Mouse (Mus musculus): ENCODE data around the gene Twf2. TPM values are rescaled to one million over a fixed set of nuclear protein-coding genes. Genes with fewer than 3 reads are reported as not detected.

Twf2 gene
- total RNA-seq, 2 experiments from 2014 or later = 68.8 to 69.3 TPM

DNA sequence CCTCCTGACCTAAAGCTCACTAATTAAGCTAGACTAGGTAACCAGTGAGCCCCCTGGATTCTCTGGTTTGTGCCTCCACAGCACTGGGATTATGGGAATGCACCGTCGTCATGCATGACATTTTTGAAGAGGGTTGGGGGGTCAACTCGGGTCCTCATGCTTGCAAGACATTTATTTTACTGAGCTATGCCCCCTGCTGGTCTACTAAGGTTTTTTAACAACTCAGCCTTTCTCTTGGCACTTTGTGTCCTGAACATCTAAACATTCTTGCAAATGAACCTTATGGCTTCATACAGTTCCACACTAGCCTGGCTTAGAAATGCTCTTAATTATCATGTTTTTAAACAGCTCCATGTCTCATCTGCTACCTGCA is 27.8 kb downstream of the Twf2 start:
- DNase-seq = no peak
- intact Hi-C loops (cut with DNase I; ENCODE audit: low total_unique reads) = no loop called here

DNA sequence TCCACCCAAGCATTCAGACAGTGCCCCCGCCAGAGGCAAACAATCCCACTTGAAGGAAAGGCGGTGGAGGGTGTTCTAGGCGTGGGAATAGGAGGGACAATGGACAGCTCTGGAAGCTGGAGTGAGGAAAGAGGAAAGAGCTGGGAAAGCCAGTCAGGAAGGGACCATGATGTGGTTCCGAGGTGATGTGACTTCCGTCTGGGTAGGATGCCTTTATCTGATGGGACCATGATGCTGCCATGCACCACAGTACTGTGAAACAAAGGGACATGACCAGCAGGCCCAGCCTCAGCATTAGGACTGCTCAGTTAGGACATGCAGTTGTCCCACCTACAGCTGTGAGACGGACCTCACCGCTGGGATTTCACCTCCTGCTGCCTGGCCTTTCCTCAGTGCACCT is 28.3 kb downstream of the Twf2 start:
- intact Hi-C loops (cut with DNase I; ENCODE audit: low total_unique reads) = no loop called here

DNA sequence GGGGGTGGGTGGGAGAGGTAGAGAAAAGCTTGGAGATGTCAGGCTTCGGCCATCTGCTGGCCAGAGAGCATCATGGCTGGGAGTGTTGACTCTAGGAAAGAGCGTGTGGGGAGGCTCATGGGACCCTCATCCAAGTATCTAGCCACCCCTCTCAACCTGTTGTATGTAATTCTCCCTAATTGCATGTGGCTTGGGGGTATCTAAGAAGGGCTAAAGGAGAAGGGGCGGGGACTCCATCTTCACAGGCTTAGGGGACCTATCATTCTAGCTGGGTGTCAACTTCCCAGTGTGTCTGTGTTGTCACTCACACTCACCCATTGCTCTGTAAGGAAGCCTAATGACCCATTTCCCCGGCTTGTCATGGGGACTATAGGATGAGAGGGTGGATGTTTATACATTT is 28.9 kb downstream of the Twf2 start:
- intact Hi-C loops (cut with DNase I; ENCODE audit: low total_unique reads) = no loop called here
- no peak for DNase-seq

More for the DNA sequence above, 28.3 kb downstream of the Twf2 start:
- DNase-seq = no peak

DNA sequence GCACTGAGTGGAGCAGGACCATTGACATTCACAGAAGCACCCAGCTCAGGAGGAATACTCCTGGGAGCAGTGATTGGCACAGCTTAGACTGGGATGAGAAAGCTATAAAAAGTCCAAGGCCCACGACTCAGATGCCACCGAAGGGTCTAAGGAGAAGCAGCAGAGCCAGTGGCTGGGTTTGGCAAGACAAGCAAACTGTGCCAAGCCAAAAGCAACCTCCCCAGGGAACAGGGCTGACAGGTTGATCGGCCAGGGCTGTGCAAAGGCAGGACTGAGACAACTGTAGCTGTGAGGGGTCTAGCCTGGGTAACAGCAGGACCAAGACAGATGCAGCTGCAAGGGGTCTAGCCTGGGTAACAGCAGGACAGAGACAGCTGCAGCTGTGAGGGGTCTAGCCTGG is 30.0 kb downstream of the Twf2 start:
- intact Hi-C loops (cut with DNase I; ENCODE audit: low total_unique reads) = no loop called here

DNA sequence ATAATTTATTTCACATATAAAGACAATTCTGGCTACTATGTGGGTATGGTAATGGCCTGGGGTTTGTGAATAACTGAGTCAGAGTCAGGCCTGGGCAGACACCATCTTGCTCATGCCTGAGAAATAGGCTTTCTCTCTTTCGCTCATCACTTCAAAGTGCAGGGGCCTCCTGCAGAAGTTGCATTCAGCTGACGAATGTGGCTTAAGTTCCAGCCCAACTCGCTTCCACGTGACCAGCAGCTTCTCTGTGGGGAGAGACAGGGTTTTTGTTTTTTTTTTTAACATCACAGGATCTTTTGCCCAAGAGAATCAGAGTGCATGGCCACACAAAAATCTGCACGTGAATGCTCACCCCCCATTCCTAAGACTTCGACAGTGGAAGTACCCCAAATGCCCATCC is 31.0 kb downstream of the Twf2 start:
- intact Hi-C loops (cut with DNase I; ENCODE audit: low total_unique reads) = no loop called here
- DNase-seq = no peak

More for the DNA sequence above, 30.0 kb downstream of the Twf2 start:
- no peak for DNase-seq

DNA sequence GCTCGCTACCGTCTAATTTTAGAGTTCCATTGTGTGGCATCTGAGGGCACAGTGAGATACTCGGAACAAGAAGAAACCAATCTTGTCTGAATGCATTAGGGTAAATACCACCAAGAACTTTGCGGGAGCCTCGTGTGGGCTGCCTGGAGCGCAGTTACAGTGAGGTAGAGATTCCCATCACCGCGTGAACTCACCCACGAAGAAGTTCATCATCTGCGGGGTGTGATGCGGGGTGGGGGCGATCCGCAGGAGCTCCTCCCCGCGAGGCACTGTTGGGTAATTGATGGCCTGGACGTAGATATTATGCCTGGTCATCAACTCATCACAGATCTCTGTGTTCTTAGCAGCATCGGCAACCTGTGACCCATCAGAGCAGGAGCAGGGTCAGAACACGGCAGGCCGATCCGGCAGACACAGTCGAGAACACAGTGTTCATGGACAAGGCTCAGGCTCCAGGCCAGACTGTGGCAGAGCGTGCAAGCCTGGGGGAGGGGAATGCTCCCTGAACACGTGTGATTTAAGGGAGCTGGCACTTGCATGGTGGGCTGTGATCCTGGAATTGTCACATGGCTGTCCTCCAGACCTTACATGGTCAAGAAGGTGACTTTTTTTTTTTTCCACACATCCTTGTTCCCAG is 32.4 kb downstream of the Twf2 start:
- no peak for DNase-seq
- intact Hi-C loops (cut with DNase I; ENCODE audit: low total_unique reads) = no loop called here

DNA sequence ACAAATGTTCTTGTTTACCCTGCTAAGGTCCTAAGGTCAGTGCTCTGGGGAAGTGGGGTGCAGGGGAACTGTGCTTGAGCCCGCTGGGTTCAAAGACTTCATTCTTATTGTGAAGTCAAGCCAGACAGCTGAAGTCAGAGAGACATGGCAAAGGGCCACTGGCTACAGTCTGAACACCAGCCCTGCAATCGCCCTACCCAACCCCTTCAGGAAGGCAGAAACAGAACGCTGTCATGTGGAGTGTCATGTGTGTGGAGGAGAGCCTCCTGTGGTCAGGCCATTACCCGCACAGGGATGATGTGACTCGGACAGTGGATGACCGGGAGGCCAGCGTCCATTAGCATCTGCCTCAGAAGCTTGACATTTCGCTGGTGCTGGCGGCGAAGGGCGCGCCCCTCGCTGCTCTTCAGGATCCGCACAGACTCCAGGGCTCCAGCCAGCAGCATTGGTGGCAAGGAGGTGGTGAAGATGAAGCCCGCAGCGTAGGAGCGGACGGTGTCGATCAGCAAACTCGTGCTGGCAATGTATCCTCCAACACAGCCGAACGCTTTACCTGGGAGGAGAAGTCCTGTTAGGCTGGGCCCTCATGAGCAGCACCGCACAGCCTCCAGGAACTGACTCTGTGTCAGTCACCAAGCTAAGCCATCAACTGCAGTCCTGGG is 33.4 kb downstream of the Twf2 start:
- intact Hi-C loops (cut with DNase I; ENCODE audit: low total_unique reads) = no loop called here

DNA sequence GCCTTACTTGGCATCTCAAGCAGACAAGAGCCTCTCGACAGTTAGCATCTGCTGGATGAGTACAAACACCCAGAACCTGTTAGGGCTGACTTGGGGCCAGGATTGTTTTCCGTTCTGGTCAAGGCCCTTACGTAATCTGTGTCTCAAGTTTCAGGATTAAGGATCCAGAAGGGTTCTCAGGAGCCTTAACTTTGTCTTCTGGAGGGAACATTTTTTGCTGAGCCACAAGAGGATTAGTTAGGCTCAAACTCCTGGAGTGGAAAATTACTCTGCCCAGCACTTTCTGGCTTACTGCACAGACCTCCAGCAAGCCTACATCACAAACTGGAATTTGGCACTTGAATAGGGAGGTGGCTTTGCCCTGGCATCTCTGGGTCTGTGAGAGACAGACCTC is 33.9 kb downstream of the Twf2 start:
- intact Hi-C loops (cut with DNase I; ENCODE audit: low total_unique reads) = no loop called here
- no peak for DNase-seq

More for the DNA sequence above, 33.4 kb downstream of the Twf2 start:
- DNase-seq = no peak

DNA sequence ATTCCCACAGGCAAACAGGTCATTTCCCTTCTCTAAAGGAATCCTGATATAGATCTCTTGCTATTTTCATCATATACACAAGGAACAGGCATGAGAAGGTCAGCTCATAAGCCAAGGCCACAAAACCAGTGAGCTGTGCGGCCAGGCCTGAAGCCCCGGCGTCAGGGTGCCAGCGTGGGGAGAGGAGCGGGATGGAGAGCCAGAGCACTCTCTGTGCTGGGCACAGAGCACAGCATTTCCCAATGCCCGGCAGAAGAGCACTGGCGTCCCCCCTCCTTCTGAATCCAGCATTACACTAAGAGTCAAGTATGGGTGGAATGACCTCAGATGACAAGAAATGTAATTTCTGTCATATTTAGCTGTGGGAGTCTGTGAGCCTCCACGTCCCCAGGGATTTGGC is 34.5 kb downstream of the Twf2 start:
- DNase-seq = no peak
- intact Hi-C loops (cut with DNase I; ENCODE audit: low total_unique reads) = no loop called here

DNA sequence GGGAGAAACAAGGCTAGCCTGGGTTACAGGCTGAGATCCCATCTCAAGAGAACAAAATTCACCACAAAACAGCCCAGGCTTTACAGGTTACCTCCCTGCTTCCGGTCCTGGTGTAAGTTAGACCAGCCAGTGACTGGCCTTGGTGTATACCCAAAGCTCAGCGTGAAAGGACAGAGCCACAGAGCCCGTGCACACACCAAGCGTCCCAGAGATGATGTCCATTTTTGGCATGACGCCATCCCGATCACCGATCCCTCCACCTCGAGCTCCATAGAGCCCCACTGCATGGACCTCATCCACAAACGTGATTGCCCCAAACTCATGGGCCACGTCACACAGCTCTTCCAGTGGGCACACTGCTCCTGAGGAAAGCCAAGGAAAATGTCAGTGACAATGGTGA is 35.0 kb downstream of the Twf2 start:
- intact Hi-C loops (cut with DNase I; ENCODE audit: low total_unique reads) = no loop called here

DNA sequence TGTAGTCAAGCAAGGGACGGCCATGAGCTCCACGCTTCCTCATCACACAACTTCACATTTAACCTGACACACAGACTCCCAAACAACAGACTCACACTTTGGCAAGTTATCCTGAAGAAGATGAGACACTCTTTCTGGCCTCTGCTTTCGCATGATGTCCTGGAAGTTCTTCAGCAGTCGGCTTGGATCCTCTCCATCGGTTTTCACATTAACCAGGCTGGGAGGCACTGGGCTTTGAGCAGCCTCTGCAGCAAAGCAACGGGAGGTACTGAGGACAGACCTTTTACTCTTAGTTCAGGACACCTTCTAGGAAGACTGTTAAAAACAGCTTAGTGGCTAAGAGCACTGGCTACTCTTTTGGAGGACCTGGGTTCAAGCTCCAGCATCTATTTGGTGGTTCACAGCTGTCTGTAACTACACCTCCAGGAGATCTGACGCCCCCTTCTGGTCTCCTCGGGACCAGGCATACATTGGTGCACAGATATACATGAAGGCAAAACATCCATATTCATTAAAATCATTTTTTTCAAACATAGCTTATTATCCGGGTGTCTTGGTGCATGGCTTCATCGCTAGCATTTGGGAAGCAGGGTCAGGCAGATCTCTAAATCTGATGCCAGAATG is 38.7 kb downstream of the Twf2 start:
- no peak for DNase-seq
- intact Hi-C loops (cut with DNase I; ENCODE audit: low total_unique reads) = no loop called here

More for the DNA sequence above, 35.0 kb downstream of the Twf2 start:
- DNase-seq = no peak

DNA sequence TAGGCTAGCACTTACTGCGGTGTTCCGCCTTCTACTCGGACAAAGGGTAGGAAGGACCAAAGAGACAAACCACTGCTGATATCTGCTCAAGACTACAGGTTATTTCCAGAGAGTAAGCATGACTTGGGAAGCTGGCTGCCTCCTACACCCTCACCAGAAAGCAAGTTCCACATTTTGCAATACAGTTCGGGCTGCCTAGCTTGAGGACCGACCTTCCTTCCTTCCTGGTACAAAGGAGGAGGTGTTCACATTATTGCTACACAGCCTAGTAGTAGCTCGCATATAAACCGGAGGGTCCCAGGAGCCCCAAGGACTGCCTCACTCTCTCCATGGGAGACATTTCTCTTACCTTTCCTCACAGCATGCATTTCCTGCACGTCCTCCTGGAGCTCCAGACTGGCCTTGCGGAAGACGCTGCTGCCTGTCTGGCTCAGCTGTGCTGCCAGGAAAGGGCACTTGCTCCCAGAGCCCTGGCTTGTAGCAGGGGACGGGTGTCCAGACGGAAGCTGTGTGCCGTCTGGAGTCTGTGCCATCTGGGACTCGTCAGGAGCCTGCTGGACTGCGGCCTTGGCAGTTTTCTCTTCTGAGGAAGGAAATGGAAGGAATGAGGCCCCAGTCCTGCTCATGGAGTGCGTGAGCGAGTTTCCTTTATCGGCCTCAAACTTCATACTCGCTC is 40.0 kb downstream of the Twf2 start:
- DNase-seq = peak; percentile 47
- intact Hi-C loops (cut with DNase I; ENCODE audit: low total_unique reads) = no loop called here

DNA sequence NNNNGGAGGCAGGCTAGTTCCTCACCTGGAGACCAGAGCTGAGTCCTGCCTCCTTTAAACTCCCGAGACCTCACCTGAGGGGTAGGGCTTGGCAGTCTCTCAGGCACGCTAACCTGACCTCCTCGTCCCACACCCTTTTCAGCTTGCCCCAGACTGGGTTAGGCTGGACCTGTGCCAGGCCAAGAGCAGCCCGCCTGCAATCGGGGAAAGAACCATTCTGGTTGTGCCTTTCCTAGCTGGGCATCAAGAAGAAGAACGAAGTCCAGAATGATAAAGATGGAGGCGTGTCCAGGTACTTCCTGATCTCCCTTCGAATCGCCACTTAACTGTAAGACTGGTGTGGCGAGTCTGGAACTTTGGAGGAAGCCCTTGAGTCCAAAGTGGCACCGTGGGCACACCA is 46.6 kb downstream of the Twf2 start:
- intact Hi-C loops (cut with DNase I; ENCODE audit: low total_unique reads) = no loop called here
- DNase-seq = no peak

DNA sequence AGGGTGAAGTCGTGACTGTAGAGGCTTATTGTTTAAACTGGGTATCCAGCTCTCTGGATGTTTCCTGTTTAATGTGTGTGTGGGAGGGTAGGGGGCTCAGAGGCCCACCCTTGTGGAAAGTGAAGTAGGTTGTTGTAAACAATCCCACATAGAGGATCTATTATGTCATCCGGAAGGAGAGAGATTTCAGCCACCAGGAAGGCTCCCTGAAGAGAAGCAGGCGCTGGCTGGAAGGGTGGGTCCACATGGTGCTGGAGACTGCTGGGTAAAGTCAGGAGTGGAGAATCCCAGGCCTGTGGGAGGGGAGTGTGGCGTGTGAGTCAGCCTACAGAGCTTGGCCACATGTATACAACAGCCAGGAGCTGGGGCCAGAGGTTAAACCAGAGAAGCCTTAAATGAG is 47.3 kb downstream of the Twf2 start:
- DNase-seq = peak; percentile 26
- intact Hi-C loops (cut with DNase I; ENCODE audit: low total_unique reads) = no loop called here

DNA sequence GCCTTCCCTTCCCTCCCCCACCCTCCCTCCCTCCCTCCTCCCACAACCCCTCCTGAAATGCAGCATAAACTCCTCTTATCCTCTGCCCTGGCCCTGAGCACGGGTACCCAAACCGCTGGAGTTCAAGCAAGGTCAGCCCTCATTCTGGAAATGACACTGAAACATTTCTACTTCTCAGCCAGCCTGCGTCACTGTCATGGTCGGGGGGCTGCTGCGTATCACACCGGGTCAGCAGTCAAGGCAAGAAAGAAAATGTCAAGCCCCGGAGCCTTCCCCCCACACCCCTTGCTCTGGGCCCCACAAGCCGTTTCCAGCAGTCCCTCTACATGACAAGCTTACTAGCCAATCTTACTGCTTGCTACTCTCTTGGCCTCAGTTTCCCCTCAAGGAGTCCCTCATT is 48.2 kb downstream of the Twf2 start:
- no peak for DNase-seq
- intact Hi-C loops (cut with DNase I; ENCODE audit: low total_unique reads) = no loop called here

DNA sequence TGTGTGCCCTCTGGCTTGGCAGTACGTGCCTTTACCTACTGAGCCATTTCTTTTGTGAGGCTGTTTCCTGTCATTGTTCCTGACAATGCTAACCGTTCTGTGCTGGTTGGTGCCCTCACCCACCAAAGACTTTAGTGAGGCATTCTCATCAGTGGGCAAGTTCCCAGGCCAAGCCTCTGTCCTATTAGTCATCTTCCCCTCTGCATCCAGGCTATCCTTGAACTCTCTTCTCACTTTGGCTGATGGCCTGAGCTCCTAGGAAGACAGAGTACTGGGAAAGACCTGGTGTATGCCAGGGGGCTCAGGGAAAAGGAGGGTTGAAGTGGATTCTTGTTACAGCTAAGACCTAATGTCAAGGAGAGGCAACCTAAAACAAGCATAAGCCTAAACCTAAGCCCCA is 51.1 kb downstream of the Twf2 start:
- intact Hi-C loops (cut with DNase I; ENCODE audit: low total_unique reads) = no loop called here

DNA sequence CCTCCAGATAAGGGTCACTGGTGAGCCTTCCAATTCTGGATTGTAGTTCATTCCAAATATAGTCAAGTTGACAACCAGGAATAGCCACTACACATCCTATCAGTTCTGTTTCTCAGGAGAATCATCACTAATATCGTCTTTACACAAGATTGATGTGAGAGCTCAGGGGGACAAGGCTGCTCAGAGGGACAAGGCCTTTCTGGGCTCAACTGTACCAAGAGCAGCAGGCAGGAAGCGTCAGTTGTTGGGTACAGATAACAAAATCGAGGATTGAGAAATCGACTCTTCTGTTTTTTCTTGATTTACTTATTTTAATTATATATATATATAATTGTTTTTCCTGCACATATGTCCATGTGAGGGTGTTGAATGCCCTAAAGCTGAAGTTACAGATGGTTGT is 55.5 kb downstream of the Twf2 start:
- intact Hi-C loops (cut with DNase I; ENCODE audit: low total_unique reads) = no loop called here

More for the DNA sequence above, 51.1 kb downstream of the Twf2 start:
- DNase-seq = no peak

DNA sequence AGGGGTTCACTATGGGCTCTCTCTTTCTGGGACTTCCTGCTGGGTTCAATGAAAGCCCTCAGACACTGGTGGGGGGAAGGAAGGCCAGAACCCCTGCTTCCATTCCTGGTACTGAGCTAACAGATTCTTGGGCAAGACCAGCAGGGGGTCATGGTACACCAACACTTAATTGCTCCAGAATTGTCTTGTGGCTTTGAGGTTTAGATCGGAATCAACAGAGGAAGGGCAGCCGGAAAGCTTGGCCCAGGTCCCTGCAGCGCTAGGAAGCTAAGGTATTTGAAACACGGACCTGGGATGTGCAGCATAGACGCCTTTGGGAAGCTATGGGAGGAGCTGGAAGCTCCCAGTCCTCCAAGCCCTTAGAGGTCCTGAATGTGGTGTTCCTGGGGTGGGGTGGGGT is 56.1 kb downstream of the Twf2 start:
- no peak for DNase-seq
- intact Hi-C loops (cut with DNase I; ENCODE audit: low total_unique reads) = no loop called here

More for the DNA sequence above, 55.5 kb downstream of the Twf2 start:
- DNase-seq = no peak

DNA sequence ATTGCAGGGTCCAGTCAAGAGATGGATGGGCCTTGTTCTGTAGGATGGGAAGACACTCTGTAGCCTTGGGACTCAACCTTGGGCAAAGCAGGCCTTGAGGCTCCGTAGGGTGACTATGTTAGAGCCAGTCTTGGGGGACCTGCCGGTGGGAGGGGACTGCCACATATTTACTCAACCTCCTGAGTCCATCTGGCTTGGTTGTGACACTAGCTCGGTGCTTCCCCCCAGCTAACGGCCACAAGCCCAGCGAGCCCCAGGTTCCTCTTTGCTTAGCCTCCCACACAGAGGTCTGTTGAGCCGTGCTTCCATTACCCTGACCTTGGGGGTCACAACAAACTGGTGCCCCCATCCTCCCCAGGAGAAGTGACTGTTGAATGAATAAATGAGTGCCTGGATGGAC is 58.1 kb downstream of the Twf2 start:
- intact Hi-C loops (cut with DNase I; ENCODE audit: low total_unique reads) = no loop called here
- no peak for DNase-seq

DNA sequence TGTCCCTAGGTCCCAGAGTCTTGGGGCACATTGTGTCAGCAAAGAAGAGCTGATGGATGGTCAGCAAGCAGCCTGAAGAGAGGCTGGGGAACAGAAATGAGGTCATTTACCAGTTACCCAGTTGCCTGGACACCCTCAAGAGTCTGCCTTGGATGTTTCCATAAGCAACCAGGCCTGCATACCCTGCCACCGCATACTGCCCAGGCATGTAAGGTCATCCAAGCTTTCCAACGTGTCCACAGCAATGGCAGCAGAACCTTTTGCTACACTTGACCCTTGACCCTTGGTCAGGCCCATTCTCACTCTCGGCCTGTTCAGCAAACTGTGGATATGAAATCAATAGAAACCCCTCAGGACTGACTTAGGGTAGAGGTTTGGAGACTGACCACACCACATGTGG is 58.6 kb downstream of the Twf2 start:
- intact Hi-C loops (cut with DNase I; ENCODE audit: low total_unique reads) = no loop called here
- no peak for DNase-seq

DNA sequence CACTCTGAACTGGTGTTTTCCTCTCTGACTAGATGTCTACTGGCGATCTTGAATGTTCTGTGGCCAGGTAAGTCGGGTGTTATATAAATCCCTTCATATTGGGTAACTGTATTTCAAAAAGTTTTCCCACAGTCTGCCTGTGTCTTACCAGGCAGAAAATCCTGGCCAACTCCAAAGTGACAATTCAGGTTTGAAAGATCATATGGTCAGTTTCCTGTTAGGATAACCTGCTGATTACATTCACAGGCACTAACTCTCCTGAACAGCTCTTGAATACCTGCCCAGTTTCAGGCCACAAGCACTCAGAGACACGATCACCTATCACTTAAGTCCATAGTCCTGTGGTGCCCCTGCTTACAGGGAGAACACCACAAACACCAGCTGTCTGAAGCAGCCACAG is 59.2 kb downstream of the Twf2 start:
- DNase-seq = no peak
- intact Hi-C loops (cut with DNase I; ENCODE audit: low total_unique reads) = no loop called here

All from gastrocnemius, postnatal 14 days (tissue).